Mouse (Mus musculus) yolk sac, embryonic 10.5 days (tissue): ENCODE data around the gene Nova2.

ENCODE experiments used
- DNase-seq: peaks from one replicate; pipeline ENCODE4 v3.0.0-alpha.2; 2017; ENCODE audit warnings: low spot score

The Nova2 gene

DNA sequence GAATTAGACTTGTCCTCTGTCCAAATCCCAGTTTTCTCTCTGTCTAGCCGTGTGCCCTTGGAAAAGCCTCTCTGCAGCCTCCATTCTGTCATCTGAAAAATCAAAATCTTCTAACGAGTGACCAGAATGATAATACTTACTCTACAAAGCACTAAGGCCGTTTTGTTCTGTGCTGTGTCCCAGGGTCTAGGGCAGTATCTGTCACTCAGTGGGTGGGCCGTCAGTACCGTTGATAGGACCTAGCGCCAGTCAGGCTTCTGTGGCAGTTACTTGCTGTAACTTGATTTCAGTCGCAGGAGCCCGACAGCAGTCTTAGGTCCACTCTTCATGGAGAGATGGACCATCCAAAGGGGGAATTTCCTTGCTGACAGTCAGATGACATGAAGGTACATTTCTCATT lies 1.4 kb upstream of the Nova2 start:
- no peak for DNase-seq

DNA sequence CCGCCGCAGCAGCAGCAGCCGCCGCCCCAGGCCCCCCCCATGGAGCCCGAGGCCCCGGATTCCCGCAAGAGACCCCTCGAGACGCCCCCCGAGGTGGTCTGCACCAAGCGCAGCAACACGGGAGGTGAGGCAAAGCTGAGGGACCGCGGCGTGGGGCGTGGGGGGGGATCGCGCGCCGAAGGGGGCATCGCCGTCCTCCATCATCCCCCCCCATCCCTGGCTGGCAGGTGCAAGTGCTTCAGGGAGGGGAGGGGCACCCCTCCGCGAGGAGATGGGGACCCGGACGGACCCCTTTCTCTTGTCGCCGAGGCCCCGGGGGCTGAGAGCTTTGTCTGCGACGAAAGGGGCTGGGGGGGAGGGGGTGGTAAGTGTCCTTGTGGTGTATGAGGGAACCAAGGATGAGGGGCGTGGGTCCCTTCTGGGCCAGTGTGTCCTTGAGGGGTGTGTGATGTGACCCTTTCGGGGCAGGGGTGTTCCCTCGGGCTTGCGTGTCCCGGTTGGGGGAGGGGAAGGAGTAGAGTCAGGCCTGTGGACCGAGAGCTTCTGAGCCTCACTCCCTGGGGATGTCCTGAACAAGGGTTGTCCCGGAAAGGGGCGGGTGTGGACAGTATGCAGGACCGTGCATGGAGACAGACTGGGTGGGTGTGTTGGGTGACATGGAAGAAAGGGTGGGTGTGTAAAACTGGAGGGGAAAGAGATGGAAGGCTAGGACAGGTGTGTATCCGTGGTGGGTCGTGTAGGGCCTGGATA lies 528 bp downstream of the Nova2 start:
- peak; percentile 18 for DNase-seq

DNA sequence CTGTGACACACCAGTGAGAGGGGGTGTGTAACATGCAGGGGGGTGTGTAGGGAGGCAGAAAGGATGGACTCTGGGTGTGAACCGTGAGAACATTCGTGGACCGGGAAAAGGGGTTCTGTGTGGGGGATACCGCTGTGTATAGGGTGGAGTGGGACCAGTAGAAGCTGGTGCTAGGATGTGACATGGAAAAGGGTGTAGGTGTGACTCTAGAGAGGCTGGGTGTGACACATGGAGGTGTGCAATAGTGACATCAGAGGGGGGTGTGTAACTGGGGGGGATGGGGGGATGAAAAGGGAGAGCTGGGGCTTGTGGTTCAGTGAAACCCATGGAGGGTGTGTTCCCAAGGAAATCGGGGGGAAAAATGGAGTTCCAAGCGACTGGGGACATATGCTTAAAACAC lies 1.2 kb downstream of the Nova2 start:
- DNase-seq: no peak

DNA sequence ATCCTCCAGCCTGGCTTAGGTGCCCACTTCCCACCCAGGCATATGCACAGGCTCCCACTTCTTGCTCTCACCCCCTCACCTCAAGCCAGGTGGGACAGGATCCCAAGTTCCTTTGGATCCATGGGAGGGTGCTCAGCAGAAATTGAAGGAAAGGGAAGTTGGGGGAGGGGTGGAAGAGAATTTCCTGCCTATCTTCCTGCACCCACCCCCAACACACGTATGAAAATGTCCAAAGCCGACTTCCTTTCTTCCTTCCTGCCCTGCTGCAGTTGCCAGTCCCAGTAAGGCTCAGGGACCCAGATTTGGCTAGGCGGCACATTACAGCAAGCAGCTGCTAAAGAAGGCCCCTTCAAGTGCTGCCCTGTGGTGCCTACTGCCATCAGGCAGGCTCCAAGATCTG lies 2.1 kb downstream of the Nova2 start:
- DNase-seq: no peak

DNA sequence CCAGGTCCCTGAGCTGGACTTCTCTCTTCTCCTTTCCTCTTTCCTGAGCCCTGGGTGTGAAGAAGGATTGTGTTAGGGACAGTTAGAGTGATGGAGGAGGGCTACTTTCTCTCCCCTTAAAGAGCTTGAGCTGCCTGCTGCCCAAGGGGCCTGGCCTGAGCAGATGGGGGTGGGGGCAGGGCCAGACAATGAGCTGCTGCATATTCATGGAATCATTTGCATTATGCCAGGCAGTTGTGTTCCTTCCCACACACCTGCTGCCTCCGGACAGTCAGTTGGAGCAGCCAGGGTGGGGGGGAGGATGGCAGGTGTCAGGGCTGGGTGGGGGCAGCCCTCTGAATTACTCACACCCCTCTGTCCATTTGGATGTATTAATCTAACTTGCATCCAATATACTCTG lies 16.7 kb downstream of the Nova2 start:
- DNase-seq: no peak

DNA sequence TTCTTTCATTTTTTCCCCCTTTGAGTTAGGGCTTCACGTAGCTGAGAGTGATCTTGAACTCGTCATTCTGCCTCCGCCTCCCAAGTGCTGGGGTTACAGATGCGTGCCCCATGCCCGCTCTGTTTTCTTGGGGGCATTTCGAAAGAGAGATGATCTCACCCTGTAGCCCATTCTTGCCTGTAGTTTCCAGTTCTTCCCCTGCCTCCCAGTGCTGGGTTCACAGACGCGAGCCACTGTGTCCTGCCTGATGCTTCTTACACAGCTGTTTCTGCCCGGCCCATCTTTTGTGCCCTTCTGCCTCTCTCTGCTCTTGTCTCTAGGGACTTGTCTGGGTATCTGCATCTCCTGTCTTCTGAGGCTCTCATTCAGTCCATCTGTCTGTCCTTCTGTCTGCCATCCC lies 17.1 kb downstream of the Nova2 start:
- DNase-seq: no peak

DNA sequence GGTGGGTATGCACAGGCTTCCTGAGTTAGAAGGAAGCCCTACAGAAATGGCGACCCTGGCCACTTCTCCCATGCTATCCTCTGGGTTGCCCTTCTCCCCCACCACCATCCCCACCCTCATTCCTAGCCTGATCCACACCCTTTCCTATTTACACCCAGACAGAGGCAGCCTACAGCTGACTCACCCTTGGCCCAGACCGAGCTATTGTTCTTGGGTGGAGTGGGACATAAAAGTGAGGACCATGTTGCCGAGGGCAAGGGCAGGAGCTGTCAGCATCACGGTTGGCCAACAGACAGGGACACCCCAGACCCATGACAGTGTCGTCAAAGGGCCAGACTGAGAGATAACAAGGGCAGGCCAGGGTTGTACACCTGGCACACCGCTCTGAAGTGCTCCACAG lies 22.5 kb downstream of the Nova2 start:
- no peak for DNase-seq

DNA sequence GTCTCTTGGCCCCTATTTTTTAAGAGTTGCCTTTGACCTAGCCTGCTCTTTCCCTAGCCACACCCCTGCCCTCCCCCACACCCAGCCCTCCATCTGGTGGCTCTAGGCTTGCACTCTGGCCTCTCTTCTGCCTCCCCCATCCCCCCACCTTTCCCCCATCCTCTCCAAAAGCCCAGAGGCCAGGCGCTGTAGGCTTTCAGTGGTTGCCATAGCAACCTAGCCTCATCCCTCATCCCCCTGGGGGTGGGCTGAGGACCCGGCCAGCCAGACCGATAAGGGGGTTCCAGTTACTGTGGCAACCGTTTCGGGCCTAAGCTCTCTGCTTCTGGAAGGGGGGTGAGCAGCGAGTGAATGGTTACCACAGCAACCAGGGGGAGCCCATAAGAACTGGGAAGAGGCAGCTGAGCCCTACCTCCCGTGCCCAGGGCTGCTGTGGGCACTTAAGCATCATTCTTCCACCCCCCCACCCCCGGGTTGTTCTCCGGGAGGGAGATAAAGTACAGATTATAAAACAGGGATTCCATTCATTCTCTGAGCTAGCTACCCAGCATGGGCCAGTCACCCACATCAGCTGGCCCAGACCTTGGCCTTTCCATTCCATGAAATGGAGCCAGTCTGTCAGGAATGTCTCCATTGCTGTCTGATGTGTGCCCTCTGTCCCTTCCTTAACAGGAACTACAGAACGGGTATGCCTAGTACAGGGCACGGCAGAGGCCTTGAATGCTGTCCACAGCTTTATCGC lies 24.3 kb downstream of the Nova2 start:
- peak; percentile 24 for DNase-seq

DNA sequence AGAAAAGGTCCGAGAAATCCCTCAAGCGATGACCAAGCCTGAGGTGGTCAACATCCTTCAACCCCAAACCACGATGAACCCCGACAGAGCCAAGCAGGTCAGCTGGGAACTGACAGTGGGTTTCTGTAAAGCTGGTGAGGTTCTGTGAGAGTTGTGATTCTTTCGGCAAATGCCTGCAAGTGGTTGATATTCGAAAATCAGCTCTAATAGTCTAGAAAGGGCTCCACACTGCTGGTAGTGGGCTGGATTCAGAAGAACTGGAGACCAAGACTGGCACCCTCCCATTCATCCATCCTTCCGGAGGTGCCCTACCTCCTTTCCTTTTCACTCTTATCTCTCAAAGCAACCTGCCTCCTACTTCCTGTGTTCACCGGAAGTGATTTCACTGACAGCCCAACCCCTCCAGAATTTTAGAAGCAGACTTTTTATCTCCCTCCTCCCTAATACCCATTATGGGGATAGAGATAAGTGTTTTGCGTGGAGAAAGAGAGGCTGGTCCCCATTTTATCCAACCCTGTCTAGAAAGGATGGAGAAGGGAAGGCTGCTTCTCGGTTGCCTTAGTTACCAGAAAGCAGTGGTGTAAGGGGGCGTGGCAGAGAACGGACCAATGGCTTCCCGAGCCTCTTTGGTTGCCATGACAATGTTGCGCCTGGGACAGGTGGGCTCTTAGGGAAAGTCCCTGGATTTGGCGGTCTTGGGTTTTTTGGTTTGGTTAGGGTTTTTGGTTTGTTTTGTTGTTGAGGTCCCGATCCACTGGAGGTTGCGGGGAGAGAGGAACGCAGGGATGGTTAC lies 25.0 kb downstream of the Nova2 start:
- DNase-seq: no peak

DNA sequence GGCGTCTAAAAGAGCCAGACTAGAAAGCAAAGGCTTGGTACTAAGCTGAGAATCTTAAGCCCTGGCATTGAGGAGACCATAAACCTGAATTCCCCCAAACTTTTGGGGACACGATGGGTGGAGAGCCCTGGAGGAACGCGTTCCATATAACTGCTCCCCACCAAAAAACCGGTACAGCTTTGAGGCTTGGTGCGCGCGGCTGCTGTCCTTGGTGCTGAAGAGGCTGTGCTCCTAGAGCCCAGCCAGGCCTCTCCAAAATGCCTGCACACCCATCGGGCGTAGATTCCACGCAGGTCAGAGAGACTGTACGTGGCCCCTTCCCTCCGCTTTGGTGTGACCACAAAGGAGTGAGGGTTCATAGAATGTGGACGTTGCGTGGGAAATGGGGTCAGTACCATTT lies 25.7 kb downstream of the Nova2 start:
- DNase-seq: peak; percentile 14

DNA sequence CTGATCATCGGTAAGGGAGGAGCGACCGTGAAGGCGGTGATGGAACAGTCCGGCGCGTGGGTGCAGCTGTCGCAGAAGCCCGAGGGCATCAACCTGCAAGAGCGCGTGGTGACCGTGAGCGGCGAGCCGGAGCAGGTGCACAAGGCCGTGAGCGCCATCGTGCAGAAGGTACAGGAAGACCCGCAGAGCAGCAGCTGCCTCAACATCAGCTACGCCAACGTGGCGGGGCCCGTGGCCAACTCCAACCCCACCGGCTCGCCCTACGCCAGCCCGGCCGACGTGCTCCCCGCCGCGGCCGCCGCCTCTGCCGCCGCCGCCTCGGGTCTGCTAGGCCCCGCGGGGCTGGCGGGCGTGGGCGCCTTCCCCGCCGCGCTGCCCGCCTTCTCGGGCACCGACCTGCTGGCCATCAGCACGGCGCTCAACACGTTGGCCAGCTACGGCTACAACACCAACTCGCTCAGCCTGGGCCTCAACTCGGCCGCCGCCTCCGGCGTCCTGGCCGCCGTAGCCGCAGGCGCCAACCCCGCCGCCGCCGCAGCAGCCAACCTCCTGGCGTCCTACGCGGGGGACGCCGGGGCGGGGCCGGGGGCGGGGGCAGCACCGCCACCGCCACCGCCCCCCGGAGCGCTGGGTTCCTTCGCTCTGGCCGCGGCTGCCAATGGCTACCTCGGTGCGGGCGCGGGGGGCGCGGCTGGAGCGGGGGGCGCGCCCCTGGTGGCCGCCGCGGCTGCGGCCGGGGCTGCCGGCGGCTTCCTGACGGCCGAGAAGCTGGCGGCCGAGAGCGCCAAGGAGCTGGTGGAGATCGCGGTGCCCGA lies 32.1 kb downstream of the Nova2 start:
- DNase-seq: peak; percentile 68

DNA sequence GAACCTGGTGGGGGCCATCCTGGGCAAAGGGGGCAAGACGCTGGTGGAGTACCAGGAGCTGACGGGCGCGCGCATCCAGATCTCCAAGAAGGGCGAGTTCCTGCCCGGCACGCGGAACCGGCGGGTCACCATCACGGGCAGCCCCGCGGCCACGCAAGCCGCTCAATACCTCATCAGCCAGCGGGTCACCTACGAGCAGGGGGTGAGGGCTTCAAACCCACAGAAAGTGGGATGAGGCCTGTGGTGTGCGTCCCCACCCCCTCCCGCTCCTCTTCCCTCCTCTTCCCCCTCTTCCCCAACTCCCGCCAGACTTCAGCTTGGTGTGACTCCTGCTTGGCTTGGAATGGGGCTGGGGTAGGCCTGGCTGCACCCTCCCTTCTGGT lies 32.7 kb downstream of the Nova2 start:
- no peak for DNase-seq

DNA sequence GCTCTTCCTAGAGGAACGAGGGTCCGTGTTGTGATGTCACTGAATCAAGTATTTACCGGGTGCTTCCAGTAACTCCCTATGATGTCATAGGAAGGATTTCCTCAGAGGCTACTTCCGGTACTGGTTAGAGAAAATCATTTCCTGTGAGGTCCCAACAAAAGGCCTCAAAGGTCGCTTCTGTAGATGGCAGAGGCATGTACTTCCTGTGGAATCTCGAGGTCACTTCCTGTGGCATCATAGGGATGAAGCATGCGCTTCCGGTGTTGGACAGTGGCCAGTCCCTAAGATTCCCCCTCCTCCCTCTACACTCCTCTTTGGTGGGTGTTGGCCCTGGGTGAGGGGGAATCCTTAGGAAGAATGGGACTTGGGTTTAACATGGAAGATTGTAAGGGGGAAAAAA lies 33.8 kb downstream of the Nova2 start:
- DNase-seq: no peak

DNA sequence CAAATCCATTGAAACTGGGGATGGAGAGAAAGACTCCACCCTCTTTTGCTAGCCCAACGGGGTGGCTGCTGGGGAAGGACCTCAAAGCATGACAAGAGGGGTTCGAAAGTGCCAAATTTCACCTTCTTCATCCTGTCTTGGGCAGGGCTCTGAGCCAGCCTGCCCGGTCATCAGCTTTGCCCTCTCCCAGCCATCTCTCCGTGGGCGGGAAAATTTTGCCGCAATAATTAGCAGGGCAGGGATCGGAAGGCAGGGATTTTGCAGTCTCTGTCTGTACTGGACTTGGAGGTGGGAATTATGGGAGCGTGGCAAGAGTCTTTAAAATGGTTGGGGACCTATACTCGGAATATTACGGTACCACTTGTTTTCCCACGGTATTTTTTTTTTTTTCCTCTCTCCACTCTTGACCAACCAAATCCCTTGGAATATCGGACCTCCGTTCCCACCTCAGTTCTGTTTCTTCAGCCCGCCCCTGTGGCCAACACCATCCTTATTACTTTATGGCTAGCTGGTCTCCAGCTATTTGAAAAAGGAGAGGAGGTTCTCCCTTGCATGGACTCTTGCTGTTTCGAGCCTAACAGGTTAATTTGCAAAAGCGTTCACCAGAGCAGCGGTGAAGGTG lies 36.6 kb downstream of the Nova2 start:
- peak; percentile 5 for DNase-seq

DNA sequence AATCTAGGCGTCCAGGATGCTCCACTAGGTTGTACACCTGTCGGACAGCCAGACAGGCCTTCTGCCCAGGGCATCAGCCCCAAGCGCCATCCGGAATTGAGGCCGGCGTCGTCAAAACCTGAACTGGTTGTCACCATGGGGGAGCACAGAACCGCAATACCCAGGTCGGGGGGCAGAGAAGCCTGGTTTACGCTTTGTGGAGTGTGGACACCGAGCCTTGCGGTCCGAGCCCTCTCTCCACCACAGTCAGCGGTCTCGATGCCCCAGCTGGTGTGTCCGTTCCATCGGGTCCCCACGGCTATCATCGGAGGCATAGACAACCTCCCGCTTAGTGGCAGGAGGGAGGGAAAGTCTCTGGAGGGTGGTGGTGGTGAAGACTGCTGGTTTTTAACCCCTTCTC lies 37.1 kb downstream of the Nova2 start:
- no peak for DNase-seq

DNA sequence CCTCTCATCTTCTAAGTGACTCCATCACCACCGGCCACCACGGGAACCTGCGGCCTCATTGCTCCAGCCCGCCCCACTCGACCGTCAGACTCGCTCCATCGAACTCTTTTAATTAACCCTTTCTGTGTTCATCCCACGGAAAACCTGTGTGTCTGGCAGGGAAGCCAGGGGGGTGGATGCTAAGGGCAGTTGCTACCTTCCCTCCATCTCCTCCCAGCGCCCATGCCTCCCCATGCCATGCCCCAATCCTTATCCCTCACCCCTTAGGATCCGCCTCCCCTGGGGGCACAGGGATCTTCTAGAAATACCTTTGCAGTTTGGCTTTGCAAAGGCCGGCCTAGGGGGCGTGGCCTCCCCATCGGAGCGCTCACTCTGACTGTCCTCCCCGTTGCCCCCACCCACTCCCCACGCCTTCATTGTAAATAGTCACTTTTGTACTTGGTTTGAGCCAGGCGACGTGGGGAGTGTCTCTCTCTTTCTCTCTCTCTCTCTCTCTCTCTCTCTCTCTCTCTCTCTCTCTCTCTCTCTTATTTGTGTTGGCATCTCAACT lies 37.7 kb downstream of the Nova2 start:
- DNase-seq: no peak

DNA sequence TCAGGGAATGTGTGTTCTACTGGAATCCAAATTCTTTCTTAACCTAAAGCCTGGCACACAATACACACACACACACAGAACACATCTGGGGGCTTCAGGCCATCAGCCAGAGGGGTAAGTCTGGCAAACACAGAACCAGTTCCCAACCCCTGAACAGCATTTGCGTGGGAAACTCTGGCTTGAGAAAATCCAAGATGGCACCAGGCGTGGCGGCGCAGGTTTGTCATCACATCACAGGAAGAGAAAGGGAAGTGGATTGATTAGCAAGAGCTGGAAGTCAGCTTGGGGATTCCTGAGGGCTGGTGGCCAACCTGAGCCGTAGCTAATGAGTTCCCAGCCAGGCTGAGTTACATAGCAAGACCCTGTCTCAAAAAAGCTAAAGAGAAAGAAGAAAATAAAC lies 39.6 kb downstream of the Nova2 start:
- DNase-seq: no peak

DNA sequence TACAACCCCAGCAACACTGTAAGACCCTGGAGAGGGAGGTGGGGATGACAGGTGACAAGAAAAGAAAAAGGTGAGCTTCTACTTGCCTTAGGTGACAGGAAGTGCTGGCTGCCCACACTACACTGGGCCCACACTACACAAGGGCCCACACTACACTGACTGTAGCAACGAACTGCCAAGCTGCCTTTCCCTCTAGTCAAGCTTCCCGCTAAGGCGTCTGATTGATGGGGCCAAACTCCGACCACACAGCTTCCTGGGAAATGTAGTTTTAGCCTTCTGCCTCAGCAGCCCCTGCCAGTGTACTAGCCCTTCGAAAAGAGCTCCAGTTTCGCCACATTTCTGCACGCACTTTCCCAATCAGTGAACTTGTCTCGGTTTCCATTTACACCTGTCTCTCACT lies 41.9 kb downstream of the Nova2 start:
- no peak for DNase-seq

DNA sequence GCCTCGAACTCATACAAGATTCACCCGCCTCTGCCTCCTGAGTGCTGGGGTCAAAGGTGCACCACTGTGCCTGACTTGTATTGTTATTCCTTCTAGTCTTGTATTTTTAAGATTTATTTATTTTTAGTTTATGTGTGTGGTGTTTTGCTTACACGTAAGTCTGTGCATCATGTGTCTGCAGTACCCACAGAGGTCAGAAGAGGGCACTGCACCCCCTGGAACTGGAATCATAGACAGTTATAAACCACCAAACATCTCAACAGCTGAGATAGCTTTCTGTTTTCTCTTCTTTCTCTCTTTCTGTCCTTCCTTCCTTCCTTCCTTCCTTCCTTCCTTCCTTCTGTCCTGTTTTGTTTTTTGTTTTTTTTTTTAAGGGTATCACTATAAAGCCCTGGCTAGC lies 45.3 kb downstream of the Nova2 start:
- DNase-seq: no peak

DNA sequence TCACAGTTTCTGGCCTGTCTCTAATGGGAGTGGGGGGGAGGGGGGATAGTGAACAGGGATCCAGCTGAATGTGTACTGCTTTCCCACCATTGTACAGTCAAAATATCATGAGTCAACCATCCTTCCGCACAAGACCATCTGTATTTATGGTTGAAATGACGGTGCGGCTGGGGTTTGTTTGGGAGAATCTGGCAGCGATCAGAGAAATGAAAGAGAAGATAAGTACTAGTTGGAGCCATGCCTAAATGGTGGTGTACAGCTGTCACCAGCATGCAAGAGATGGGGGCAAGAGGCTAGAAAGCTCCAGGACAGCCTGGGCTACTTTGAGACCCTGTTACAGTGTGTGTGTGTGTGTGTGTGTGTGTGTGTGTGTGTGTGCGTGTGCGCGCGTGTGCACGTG lies 52.7 kb downstream of the Nova2 start:
- DNase-seq: no peak

DNA sequence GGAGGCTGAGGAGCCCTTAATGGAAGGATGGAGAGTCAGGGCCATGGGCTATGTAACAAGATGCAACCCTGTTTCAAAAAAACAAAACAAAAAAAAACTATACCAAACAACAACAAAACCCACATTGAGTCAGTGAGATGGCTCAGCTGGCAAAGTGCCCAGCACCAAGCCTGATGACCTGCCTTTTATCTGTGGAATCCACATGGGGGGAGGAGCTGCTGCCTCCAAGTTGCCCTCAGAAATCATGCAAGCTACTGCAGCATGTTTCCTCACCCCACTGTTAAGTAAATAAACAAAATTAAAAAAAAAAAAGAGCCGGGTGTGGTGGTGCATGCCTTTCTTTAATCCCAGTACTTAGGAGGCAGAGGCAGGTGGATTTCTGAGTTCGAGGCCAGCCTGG lies 60.8 kb downstream of the Nova2 start:
- DNase-seq: no peak
